Mouse (Mus musculus) right cerebral cortex, postnatal 25 days (tissue): Measurements from ENCODE around the gene Maoa.

Experiments used
- DNase-seq: peaks from one replicate; pipeline ENCODE4 v3.0.0; 2022

Gene Maoa

GRCm38 (mm10) chrX:16619034-16619929 lies at the start of gene Maoa:
Gene Maoa (plus strand): TSS chrX:16619698.
- peak; percentile 73 for DNase-seq

GRCm38 (mm10) chrX:16618225-16619033 lies 1.1 kb upstream of the Maoa start:
- DNase-seq = peak; percentile 88

- no peak for DNase-seq
Measured at GRCm38 (mm10) chrX:16656511-16656910, 37.0 kb downstream of the Maoa start.

GRCm38 (mm10) chrX:16706094-16706493 lies 86.6 kb downstream of the Maoa start:
- DNase-seq = no peak

- DNase-seq = no peak
Measured at GRCm38 (mm10) chrX:16714033-16714432, 94.5 kb downstream of the Maoa start.
